Mouse (Mus musculus) MEL (cell line): Measurements from ENCODE around the gene Ctnnd2. TPM values are rescaled to one million over a fixed set of nuclear protein-coding genes. Genes with fewer than 3 reads are reported as not detected.

Experiments
- DNase-seq: peaks from one replicate; pipeline ENCODE4 v3.0.0; 2011; ENCODE audit warnings: low read depth, low spot score
- H3K27ac ChIP-seq: 2 replicates; pipeline ENCODE4 v1.5.1; 2012; ENCODE audit warnings: low read depth, mild to moderate bottlenecking, control low read depth, low read length, moderate library complexity; ENCODE audit not compliant: control insufficient read depth
- H3K27me3 ChIP-seq, 2 experiments: fragments of 150-350 bp in 1 of 2; sonication (generic) in 1 of 2; 2 replicates each; pipeline ENCODE4 v1.6.1; 2012; ENCODE audit warnings: low read length in 2 of 2, mild to moderate bottlenecking in 2 of 2, improper control_type of control experiment in 1 of 2, moderate library complexity in 1 of 2; ENCODE audit not compliant: insufficient read depth in 2 of 2, control insufficient read depth in 1 of 2
- H3K36me3 ChIP-seq, 2 experiments: 2 replicates each; pipeline ENCODE4 v1.6.1; 2012 to 2014; ENCODE audit warnings: low read length in 2 of 2, improper control_type of control experiment in 1 of 2, inconsistent platforms in 1 of 2, mild to moderate bottlenecking in 1 of 2; ENCODE audit not compliant: insufficient read depth in 2 of 2, control insufficient read depth in 1 of 2
- H3K4me1 ChIP-seq, 2 experiments: fragments of 150-350 bp in 1 of 2; sonication (generic) in 1 of 2; 2 replicates each; pipeline ENCODE4 v1.6.1; 2012; ENCODE audit warnings: low read length in 2 of 2, improper control_type of control experiment in 1 of 2, mild to moderate bottlenecking in 1 of 2; ENCODE audit not compliant: insufficient read depth in 2 of 2, control insufficient read depth in 1 of 2
- H3K4me3 ChIP-seq, 2 experiments: fragments of 150-350 bp in 1 of 2; sonication (generic) in 1 of 2; 2 replicates each; pipeline ENCODE4 v1.5.1; 2012; ENCODE audit warnings: low read depth in 2 of 2, low read length in 2 of 2, mild to moderate bottlenecking in 2 of 2, moderate library complexity in 2 of 2, control low read depth in 1 of 2, improper control_type of control experiment in 1 of 2; ENCODE audit not compliant: control insufficient read depth in 1 of 2, insufficient read depth in 1 of 2
- H3K79me2 ChIP-seq: 2 replicates; pipeline ENCODE4 v1.6.1; 2012; ENCODE audit warnings: mild to moderate bottlenecking, low read length, moderate library complexity; ENCODE audit not compliant: control insufficient read depth, poor library complexity, insufficient read depth
- H3K9ac ChIP-seq: 2 replicates; pipeline ENCODE4 v1.6.1; 2012; ENCODE audit warnings: low read depth, mild to moderate bottlenecking, control low read depth, low read length, moderate library complexity; ENCODE audit not compliant: control insufficient read depth, poor library complexity, severe bottlenecking
- H3K9me3 ChIP-seq: fragments of 150-350 bp; sonication (generic); replicated peaks from 2 replicates; pipeline ENCODE4 v1.6.1; 2012; ENCODE audit warnings: mild to moderate bottlenecking, low read length, improper control_type of control experiment, moderate library complexity; ENCODE audit not compliant: insufficient read depth
- BHLHE40 ChIP-seq: IDR thresholded peaks from 2 replicates; pipeline ENCODE4 v1.6.1; 2012; ENCODE audit warnings: low read depth, mild to moderate bottlenecking, inconsistent platforms, low read length, improper control_type of control experiment, borderline replicate concordance
- ETS1 ChIP-seq: IDR thresholded peaks from 2 replicates; pipeline ENCODE4 v1.6.1; 2012; ENCODE audit warnings: low read depth, mild to moderate bottlenecking, inconsistent platforms, low read length, improper control_type of control experiment, moderate library complexity
- GATA1 ChIP-seq: IDR thresholded peaks from 2 replicates; pipeline ENCODE4 v1.6.1; 2011; ENCODE audit warnings: low read depth, low read length, improper control_type of control experiment
- HCFC1 ChIP-seq: IDR thresholded peaks from 2 replicates; pipeline ENCODE4 v1.6.1; 2012; ENCODE audit warnings: low read depth, mild to moderate bottlenecking, inconsistent platforms, low read length, improper control_type of control experiment, moderate library complexity
- MAX ChIP-seq: IDR thresholded peaks from 2 replicates; pipeline ENCODE4 v1.6.1; 2011; ENCODE audit warnings: low read length, improper control_type of control experiment
- MAZ ChIP-seq: IDR thresholded peaks from 2 replicates; pipeline ENCODE4 v1.6.1; 2012; ENCODE audit warnings: low read depth, mild to moderate bottlenecking, inconsistent platforms, low read length, improper control_type of control experiment
- MEF2A ChIP-seq: IDR thresholded peaks from 2 replicates; pipeline ENCODE4 v1.6.1; 2014; ENCODE audit warnings: low read depth, mild to moderate bottlenecking, inconsistent platforms, low read length, improper control_type of control experiment; ENCODE audit not compliant: poor library complexity, insufficient replicate concordance, severe bottlenecking; ENCODE audit errors: extremely low read depth
- MXI1 ChIP-seq: IDR thresholded peaks from 2 replicates; pipeline ENCODE4 v1.6.1; 2011; ENCODE audit warnings: mild to moderate bottlenecking, low read depth, low read length, improper control_type of control experiment
- MYC ChIP-seq: IDR thresholded peaks from 2 replicates; pipeline ENCODE4 v1.6.1; 2011; ENCODE audit warnings: low read depth, mild to moderate bottlenecking, low read length, improper control_type of control experiment, moderate library complexity
- NRF1 ChIP-seq: IDR thresholded peaks from 2 replicates; pipeline ENCODE4 v1.6.1; 2014; ENCODE audit warnings: low read depth, mild to moderate bottlenecking, inconsistent platforms, low read length, improper control_type of control experiment, moderate library complexity; ENCODE audit not compliant: poor library complexity, insufficient read depth, severe bottlenecking
- POLR2A ChIP-seq, 2 experiments: IDR thresholded peaks; 2 replicates each; pipeline ENCODE4 v1.6.1; 2011 to 2012; ENCODE audit warnings: low read length in 2 of 2, mild to moderate bottlenecking in 2 of 2, control low read depth in 1 of 2, improper control_type of control experiment in 1 of 2, low read depth in 1 of 2, moderate library complexity in 1 of 2; ENCODE audit not compliant: control insufficient read depth in 1 of 2, insufficient read depth in 1 of 2, poor library complexity in 1 of 2
- POLR2AphosphoS2 ChIP-seq: IDR thresholded peaks from 2 replicates; pipeline ENCODE4 v1.6.1; 2011; ENCODE audit warnings: low read length, improper control_type of control experiment
- POLR2AphosphoS5 ChIP-seq: IDR thresholded peaks from 2 replicates; pipeline ENCODE4 v1.6.1; 2012; ENCODE audit warnings: low read depth, borderline replicate concordance, mild to moderate bottlenecking, inconsistent platforms, low read length, moderate library complexity, mixed read lengths
- RAD21 ChIP-seq: IDR thresholded peaks from 2 replicates; pipeline ENCODE4 v1.6.1; 2011; ENCODE audit warnings: mild to moderate bottlenecking, low read depth, low read length, improper control_type of control experiment
- RCOR1 ChIP-seq: IDR thresholded peaks from 2 replicates; pipeline ENCODE4 v1.6.1; 2012; ENCODE audit warnings: low read depth, mild to moderate bottlenecking, inconsistent platforms, low read length, improper control_type of control experiment
- SIN3A ChIP-seq: IDR thresholded peaks from 2 replicates; pipeline ENCODE4 v1.6.1; 2012; ENCODE audit warnings: low read length, improper control_type of control experiment, inconsistent platforms
- SMC3 ChIP-seq: IDR thresholded peaks from 2 replicates; pipeline ENCODE4 v1.6.1; 2011; ENCODE audit warnings: low read depth, low read length, improper control_type of control experiment
- USF1 ChIP-seq: IDR thresholded peaks from 2 replicates; pipeline ENCODE4 v1.6.1; 2014; ENCODE audit warnings: low read depth, mild to moderate bottlenecking, inconsistent platforms, low read length, improper control_type of control experiment, moderate library complexity
- USF2 ChIP-seq, 2 experiments: IDR thresholded peaks; 2 replicates each; pipeline ENCODE4 v1.6.1; 2011 to 2012; ENCODE audit warnings: improper control_type of control experiment in 2 of 2, low read length in 2 of 2, borderline replicate concordance in 1 of 2, inconsistent platforms in 1 of 2, low read depth in 1 of 2, mild to moderate bottlenecking in 1 of 2; ENCODE audit not compliant: insufficient read depth in 1 of 2
- ZNF384 ChIP-seq: IDR thresholded peaks from 2 replicates; pipeline ENCODE4 v1.6.1; 2012; ENCODE audit warnings: low read depth, mild to moderate bottlenecking, inconsistent platforms, low read length, improper control_type of control experiment
- polyA plus RNA-seq, 2 experiments: library from polyadenylated mRNA; stranded (reverse) in 1 of 2; unstranded in 1 of 2; fragments of >175 nt in 1 of 2; fragments of >200 nt in 1 of 2; gene quantifications; 2 replicates each; pipeline versions ENCODE4 v1.2.1 to v1.2.4; 2012; ENCODE audit warnings: low replicate concordance in 2 of 2, low read depth in 1 of 2; ENCODE audit not compliant: insufficient read length in 2 of 2, insufficient read depth in 1 of 2, missing spikeins in 1 of 2
- total RNA-seq: library from RNA; depleted of rRNA; stranded (reverse); fragments of 300-350 nt; gene quantifications from 2 replicates; pipeline ENCODE4 v1.2.3, GENCODE M21; 2012

Ctnnd2 gene
- total and polyA plus RNA-seq, 3 experiments = 0.03 TPM; not detected in 2

- Histone ChIP-seq H3K4me3 (no peak overlapping the region), H3K9me3 (no peaks in the 10 kb centered on the region), H3K79me2 (no peaks in the 10 kb centered on the region), H3K27ac (no peak overlapping the region), H3K9ac (no peak overlapping the region), H3K27me3 (no peaks in the 10 kb centered on the region), H3K4me1 (no peaks in the 10 kb centered on the region)
- no peak for DNase-seq
- no peak for TF ChIP-seq RAD21
- no peak for TF ChIP-seq GATA1
- TF ChIP-seq, all 39 proteins: peak for 0
- no peaks in the 10 kb centered on the region for H3K36me3 ChIP-seq
Measured at GRCm38 (mm10) chr15:30373654-30374215, 201.3 kb downstream of the Ctnnd2 start.

- Histone ChIP-seq H3K27me3 (no peaks in the 10 kb centered on the region), H3K4me1 (no peaks in the 10 kb centered on the region), H3K9me3 (no peaks in the 10 kb centered on the region), H3K36me3 (no peaks in the 10 kb centered on the region), H3K27ac (no peak overlapping the region), H3K4me3 (no peak overlapping the region), H3K9ac (no peak overlapping the region)
- no peak for DNase-seq
- TF ChIP-seq POLR2AphosphoS5 = no peak
- no peak for TF ChIP-seq BHLHE40
- TF ChIP-seq ZNF384 = no peak
- no peak for TF ChIP-seq SMC3
- no peak for TF ChIP-seq MAX
- TF ChIP-seq, all 39 proteins: peak for 0
- H3K79me2 ChIP-seq = no peaks in the 10 kb centered on the region
Measured at GRCm38 (mm10) chr15:30374907-30375306, 202.5 kb downstream of the Ctnnd2 start.

- DNase-seq = no peak
- no peak for TF ChIP-seq POLR2AphosphoS2
- TF ChIP-seq ZNF384 = no peak
- TF ChIP-seq POLR2A (IDR thresholded peaks at IDR 0.05; ENCODE audit: control insufficient read depth in 1 of 2, insufficient read depth in 1 of 2, low read depth in 1 of 2, low read length in 2 of 2, poor library complexity in 1 of 2) = no peak
- TF ChIP-seq SIN3A = no peak
- TF ChIP-seq ETS1 = no peak
- TF ChIP-seq USF1 = no peak
- TF ChIP-seq MEF2A = no peak
- no peak for TF ChIP-seq MYC
- no peak for TF ChIP-seq RCOR1
- TF ChIP-seq MAZ = no peak
- TF ChIP-seq HCFC1 = no peak
- no peak for TF ChIP-seq NRF1
- TF ChIP-seq MXI1 = no peak
- TF ChIP-seq USF2 (IDR thresholded peaks at IDR 0.05; ENCODE audit: borderline replicate concordance in 1 of 2, insufficient read depth in 1 of 2, low read depth in 1 of 2, low read length in 2 of 2) = no peak
- no peak for TF ChIP-seq SMC3
- no peak overlapping the region for H3K4me3 ChIP-seq
Measured at GRCm38 (mm10) chr15:30383075-30383842, 210.9 kb downstream of the Ctnnd2 start.

More at GRCm38 (mm10) chr15:30383075-30383842, 210.9 kb downstream of the Ctnnd2 start:
- Histone ChIP-seq H3K9me3 (no peaks in the 10 kb centered on the region), H3K4me1 (no peaks in the 10 kb centered on the region), H3K9ac (no peak overlapping the region), H3K36me3 (no peaks in the 10 kb centered on the region), H3K27ac (no peak overlapping the region), H3K79me2 (no peaks in the 10 kb centered on the region), H3K27me3 (no peaks in the 10 kb centered on the region)
